Mouse (Mus musculus) left cerebral cortex, postnatal 36 days (tissue): ENCODE results near the gene Cluh. TPM values are rescaled to one million over a fixed set of nuclear protein-coding genes. Genes with fewer than 3 reads are reported as not detected.

Experiments used
- DNase-seq, 2 experiments: peaks; one replicate each; pipeline ENCODE4 v3.0.0; 2021 to 2022; ENCODE audit warnings: low spot score in 2 of 2, mixed read lengths in 1 of 2
- intact Hi-C: fragments of 180-260 bp; cut with DNase I; formaldehyde crosslinking; loops from one replicate; pipeline ENCODE4 v1.15.1; 2025
- total RNA-seq, 2 experiments: library from RNA; stranded (reverse); gene quantifications; 2 replicates each; pipeline ENCODE4 v1.2.3; 2021

Cluh gene
- total RNA-seq, 2 experiments from 2014 or later: 64.4 to 64.7 TPM

DNA sequence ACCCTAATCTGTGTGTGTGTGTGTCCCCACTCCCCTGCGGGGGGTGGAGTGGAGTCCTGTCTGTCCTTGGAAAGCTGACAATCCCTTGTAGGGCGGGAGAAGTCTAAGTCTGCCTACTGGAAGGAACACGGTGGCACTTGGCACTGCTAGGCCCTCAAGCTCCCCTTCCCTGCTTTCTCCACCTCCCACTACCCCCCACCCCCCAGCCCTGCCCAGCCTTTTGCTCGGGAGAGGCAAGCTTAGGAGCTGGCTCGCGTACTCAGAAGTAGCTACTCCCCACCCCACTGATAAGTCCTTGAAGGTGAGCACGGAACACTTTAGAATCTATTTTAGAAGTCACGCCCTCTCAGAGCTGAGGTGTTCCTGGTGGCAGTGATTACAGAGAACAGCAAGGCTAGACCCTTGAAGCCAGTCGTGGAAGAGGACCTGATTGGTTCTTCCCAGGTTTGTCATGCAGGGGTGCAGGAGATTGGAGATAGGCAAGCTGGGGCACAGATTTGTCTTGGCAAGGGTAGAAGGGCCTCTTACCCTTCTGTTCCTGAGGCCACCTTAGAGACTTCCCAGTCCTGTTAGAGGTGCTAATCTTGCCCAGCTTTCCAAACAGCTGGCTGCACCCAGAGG is 10.4 kb upstream of the Cluh start:
- intact Hi-C loops: loop anchor here (5.0 kb wide), 2 partner anchors 133 to 193 kb away; partner anchors contain the start of genes Mettl16 and Mnt
- DNase-seq: no peak

DNA sequence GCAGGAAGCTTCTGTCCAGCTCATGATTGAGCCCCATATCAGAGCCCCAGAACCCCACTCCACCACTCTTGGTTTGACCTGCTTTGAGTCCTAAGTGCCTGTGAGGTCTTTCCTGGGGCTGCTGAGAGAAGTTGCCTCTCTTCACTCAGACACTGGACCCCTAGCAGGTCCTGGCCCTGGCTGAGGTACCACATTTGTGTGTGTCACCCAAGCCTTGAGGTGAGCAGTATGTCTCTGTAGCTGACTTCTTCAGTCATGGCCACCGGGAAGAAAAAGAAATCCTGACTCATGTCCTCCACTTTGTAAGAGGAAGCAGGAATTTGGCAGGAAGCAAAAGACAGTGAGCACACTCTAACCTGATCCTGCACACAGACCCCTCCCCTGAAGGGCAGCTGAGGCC is 9.7 kb upstream of the Cluh start:
- DNase-seq: no peak
- intact Hi-C loops: loop anchor here (5.0 kb wide), 2 partner anchors 133 to 193 kb away; partner anchors contain the start of genes Mettl16 and Mnt

DNA sequence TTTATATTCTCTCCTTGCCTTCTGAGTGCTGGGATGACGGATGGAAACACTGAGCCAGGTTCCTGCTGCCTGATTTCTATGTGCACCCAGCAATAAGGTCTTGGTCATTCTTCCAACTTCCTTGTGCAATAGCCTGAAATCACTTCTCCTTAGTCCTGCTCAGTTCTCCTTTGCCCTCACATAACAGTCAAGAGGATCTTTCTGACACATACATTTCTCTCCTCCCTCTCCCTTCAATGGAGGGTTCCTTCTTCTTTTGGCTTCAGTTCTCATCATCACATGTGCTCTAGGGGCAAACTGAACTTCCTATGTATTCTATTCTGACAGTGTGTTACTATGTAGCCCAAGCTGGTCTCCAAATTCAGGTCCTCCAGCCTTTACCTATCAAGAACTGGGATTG is 1.3 kb upstream of the Cluh start:
- intact Hi-C loops: no loop called here
- no peak for DNase-seq

DNA sequence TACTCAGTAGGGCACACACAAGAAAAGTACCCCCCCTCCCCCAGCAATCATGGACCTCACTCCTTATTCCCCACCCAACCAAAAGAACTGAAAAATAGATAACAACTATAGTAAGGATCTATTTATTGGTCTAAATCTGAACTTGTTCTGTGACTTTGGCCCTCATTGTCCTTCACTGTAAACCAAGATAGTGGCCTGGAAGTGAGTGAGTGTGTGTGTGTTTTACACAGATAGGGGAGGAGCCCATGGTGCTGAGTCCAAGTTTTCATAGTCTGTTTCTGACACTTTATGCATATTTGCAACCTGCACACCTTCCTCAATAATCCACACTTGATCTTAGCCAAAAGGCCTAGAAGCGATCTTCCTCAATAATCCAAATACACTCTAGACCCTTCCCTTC is 619 bp upstream of the Cluh start:
- no peak for DNase-seq
- intact Hi-C loops: no loop called here

DNA sequence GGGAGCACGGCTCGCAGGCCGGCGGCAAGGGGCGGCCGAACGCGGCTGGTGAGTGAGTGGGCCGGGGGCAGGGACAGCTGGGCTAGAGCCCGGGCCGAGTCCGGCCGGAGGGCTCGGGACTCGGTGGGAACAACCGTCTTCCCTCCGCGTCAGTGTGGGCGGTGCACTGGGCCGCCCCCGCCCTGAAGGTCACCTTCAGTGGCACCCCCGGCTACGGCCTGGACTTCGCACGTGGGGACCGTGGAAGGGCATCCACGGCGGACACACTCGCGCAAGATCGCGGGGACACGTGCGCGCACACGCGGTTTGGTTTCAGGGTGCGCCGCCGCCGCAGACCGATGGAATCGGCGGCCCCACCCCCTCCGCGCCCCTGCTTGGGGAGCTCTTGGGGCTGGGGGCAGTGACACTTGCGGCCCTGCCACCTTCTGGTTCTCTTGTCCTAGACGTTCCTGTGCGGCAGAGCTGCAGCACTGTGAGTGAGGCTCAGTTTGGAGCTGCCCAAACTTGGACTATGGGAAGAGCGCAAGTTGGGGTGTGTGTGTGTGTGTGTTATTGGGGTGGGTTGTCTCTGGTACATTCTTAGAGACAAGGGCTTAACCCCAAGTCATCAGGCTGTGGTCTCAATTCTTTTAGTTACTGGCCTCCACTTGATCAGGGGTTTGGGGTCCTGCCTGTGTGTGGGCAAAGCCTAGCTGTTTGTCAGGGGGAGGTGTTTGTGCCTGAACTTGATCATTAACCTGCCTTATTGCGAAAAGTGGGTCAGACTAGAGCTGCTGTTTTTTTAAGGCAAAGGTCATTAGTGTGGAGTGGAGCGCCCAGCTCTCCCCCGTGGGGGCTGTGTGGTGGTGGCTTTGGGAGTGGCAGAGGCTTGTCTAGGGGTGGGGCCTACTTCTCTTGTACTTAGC is 604 bp downstream of the Cluh start:
- DNase-seq: peak in 1 of 2 experiments; percentile 42
- intact Hi-C loops: loop anchor here (5.0 kb wide), 1 partner anchor 72 kb away; the partner anchor contains the start of gene Pafah1b1

DNA sequence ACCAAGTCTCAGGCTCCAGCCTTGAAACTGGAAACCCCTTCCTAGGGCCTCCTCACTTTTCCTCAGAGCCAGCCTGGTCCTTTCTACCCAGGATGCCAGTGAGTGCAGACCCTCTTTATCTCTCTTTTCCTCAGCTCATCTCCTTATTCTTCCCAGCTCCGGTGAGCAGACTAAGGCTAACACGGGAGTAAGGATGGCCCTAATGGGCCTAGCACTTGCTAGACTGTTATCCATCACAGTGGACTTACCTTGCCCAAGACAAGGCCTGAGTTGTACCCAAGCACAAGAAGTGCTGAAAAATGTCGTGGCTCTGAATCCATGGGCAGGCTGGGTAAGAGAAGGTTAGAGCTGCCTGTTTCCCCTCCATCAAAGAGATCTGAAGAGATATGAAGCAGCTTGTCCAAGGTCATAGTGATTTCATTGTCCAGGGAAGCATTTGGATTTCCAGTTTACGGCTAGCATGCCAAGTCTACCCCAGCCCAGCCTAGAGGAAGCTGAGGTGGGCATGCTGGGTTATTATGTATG is 1.3 kb downstream of the Cluh start:
- intact Hi-C loops: loop anchor here (5.0 kb wide), 1 partner anchor 72 kb away; the partner anchor contains the start of gene Pafah1b1
- no peak for DNase-seq

DNA sequence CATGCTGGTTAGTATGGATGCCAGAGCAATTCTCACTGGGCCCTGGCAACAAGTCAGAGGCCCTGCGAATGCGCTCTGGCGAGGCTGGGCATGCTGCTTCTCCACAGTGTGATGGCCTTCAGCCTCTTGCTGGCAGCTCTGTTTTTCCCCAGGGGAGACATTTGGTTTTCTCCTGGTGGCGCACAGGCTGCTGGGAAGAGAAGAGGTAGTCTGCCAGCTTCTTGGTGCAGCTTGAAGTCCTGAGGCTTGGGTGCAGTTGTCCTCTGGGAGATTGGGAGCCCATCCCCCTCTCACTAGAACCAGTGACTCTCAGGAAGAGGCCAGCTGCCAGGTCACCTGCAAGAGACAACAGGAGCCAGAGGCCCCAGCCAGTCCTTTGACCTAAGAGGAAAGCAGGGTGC is 3.5 kb downstream of the Cluh start:
- peak in 1 of 2 experiments; percentile 36 for DNase-seq
- intact Hi-C loops: loop anchor here (5.0 kb wide), 1 partner anchor 70 kb away; the partner anchor contains the start of gene Pafah1b1

DNA sequence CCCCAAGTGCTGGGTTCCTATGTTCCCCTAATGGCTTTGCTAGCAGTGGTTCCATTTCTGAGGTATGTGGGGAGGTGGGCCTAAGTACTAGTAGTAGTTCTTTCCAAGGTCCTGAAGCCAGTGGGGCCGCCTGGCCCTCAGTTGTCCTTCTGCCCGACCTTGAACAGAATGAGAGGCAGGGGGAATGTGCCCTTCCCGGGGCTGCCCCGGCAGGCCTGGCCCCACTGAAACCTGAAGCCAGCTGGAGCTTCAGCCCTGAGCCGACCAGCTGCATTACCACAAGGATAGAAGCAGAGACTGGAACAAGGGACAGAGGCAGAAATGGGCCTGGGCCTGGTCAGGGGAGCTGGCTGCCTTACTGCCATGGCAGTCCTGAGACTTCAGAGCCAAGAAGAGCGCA is 4.1 kb downstream of the Cluh start:
- intact Hi-C loops: loop anchor here (5.0 kb wide), 1 partner anchor 69 kb away; the partner anchor contains the start of gene Pafah1b1
- no peak for DNase-seq

DNA sequence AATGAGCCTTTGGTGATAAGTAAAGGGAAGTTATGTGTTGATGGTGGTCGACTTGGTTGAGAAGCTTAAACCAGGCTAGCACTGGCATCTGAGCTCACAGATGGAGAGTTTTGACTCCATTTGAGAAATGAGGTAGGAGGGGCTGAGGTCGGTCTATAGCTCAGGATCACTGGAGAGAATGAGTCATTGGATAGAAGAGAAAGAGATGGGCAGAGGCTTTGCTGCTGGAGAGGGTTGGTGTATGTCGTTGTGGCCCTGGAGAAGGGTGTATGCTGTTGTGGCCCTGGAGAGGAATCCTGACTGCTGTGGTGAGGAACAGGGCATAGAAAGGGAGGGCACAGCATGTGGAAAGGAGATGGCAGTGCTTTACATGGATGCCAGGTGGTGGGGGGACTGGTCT is 6.6 kb downstream of the Cluh start:
- DNase-seq: no peak
- intact Hi-C loops: no loop called here

DNA sequence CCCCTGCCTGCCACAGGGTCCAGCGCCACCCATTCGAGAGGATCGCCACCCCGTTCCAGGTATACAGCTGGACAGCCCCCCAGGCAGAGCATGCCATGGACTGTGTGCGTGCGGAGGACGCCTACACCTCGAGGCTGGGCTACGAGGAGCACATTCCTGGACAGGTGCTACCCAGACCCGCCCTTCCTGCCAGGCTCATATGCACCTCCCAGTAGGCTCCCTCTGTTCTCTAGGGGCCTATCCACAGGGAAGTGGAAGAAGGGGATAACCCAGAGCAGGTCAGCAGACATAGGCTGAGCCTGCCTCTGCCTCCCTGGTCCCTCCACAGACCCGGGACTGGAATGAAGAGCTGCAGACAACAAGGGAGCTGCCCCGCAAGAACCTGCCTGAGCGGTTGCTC is 11.0 kb downstream of the Cluh start:
- intact Hi-C loops: no loop called here

DNA sequence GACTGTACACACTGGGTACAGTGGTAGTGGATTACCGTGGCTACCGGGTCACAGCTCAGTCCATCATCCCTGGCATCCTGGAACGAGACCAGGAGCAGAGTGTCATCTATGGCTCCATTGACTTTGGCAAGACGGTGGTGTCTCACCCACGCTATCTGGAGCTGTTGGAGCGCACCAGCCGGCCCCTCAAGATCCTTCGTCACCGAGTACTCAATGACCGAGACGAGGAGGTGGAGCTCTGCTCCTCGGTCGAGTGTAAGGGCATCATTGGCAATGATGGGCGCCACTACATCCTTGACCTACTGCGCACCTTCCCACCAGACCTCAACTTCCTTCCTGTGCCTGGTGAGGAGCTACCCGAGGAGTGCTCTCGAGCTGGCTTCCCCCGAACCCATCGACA is 12.3 kb downstream of the Cluh start:
- intact Hi-C loops: no loop called here
- DNase-seq: no peak

More for the DNA sequence above, 11.0 kb downstream of the Cluh start:
- no peak for DNase-seq

DNA sequence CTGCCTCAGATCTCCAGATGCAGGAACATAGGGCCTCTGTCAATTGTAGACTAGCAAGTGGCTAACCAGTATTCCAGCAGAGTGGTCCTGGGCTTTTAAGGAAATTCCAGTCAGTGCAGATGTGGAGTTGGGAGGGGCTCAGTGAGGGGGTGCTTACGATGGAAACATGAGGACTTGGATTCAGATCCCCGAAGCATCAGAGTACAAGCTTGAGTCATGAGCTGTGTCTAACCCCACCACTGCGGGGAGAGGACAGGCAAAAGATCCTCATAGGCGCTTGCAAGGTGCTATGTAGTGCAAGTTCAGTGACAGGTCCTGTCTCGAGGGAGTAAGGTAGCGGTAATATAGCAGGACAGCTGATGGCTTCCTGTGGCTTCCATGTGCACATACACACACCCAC is 12.9 kb downstream of the Cluh start:
- DNase-seq: no peak
- intact Hi-C loops: no loop called here

DNA sequence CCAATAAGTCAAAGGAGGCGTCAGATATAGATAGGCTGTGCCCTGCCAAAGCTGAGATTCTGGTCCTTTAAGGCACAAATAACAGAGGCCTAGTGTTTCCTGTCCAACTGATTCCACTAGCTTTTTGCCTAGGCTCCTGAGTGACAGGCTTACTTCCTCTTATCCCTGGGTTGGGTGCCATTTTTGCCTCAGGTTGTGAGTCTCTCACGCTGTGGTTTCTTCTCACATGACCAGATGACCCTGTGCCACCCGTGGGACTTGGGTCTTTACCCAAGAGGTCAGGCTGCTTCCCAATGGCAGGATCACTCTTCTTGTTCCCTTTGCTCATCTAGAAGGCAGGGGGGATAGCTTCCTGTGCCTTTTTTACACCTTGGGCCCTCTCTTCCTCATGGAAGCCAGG is 15.0 kb downstream of the Cluh start:
- intact Hi-C loops: no loop called here
- no peak for DNase-seq

DNA sequence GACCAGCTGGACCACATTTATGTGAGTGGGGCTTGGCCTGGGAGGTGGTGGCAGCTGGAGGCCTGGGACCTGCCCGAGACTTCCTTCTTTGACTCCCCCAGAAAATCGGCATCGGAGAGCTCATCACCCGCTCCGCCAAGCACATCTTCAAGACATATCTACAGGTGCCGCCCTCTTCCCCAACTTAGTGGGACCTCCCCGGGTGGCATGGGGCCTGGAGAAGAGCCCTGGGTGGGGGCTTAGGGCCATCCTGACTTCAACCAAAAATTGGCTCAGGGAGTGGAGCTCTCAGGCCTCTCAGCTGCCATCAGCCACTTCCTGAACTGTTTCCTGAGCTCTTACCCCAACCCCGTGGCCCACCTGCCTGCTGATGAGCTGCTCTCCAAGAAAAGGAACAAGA is 15.6 kb downstream of the Cluh start:
- intact Hi-C loops: no loop called here
- DNase-seq: no peak

DNA sequence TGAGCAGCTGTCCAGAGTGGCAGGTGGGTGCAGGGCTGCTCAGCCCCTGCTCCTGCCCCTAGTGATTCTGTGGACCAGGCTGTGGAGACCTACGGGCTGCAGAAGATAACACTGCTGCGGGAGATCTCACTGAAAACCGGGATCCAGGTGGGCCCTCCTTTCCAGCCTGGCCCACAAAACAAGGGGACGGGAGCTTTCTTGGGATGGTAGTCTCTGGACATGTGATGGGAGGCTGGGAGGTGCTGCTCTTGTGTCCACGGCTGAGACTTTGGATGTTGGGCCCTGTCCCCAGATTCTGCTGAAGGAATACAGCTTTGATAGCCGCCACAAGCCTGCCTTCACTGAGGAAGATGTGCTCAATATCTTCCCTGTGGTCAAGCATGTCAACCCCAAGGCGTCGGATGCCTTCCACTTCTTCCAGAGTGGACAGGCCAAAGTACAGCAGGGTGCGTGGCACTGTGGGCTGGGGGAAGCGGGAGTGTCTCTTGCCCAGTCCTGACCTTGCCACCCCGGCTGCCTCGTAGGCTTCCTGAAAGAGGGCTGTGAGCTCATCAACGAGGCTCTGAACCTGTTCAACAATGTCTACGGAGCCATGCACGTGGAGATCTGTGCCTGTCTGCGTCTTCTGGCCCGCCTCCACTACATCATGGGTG is 16.5 kb downstream of the Cluh start:
- DNase-seq: peak in 1 of 2 experiments; percentile 2
- intact Hi-C loops: no loop called here

DNA sequence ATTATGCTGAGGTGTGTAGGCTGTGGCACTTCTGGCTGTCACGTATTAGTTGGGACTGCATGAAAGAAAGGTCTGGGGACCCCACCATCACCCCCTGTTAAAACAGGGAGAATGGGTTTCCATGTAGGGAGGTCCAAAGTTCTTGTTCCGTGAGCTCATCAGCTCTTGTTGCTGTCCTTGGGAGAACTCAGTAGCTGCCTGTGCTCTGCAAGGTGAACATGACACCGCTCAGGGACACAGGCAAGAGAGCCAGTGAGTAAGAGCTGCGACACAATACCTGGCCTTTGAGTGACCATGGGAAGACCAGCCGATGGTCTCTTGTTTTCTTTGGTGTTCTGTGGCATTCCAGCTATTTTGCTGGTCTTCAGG is 17.0 kb downstream of the Cluh start:
- intact Hi-C loops: no loop called here
- peak in 1 of 2 experiments; percentile 1 for DNase-seq

DNA sequence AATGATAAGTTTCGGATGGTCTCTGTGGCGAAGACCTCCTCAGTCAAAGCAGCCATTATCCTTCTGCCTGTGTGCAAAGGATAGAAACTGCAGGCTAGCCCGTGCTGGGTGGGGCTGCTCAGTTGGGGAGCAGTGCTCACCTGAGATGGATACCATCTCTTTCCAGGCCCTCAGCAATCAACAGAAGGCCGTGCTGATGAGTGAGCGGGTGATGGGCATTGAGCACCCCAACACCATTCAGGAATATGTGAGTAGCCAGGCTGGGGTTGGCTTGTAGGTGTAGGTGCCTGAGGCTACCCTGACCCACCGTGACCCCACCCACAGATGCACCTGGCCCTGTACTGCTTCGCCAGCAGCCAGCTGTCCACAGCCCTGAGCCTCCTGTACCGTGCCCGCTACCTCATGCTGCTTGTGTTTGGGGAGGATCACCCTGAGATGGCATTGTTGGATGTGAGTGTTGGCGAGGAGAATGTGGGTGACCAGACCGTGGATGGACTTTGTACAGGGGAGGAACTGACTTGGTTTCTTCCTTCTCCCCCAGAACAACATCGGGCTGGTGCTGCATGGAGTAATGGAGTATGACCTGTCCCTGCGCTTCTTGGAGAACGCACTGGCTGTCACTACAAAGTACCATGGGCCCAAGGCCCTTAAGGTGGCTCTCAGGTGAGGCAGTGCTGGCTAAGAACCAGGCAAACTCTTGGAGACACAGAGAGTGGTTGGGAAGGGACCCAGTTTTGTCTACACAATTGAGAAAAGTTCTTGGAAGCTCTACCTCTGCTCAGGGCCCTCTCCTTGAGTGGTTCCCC is 17.7 kb downstream of the Cluh start:
- intact Hi-C loops: no loop called here
- peak in 1 of 2 experiments; percentile 2 for DNase-seq

DNA sequence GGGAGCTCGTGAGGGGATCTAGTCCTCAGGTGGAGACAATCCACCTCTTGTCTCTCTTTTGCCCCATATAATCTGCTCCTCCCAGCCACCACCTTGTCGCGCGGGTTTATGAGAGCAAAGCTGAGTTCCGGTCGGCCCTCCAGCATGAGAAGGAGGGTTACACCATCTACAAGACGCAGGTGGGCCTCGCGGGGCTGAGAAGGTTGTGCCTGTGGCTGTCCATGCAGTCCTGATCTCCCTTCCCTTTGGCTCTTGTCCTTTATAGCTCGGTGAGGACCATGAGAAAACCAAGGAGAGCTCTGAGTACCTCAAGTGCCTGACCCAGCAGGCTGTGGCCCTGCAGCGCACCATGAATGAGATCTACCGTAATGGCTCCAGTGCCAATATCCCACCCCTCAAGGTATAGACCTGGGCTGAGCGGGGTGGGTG is 18.3 kb downstream of the Cluh start:
- DNase-seq: no peak
- intact Hi-C loops: no loop called here

DNA sequence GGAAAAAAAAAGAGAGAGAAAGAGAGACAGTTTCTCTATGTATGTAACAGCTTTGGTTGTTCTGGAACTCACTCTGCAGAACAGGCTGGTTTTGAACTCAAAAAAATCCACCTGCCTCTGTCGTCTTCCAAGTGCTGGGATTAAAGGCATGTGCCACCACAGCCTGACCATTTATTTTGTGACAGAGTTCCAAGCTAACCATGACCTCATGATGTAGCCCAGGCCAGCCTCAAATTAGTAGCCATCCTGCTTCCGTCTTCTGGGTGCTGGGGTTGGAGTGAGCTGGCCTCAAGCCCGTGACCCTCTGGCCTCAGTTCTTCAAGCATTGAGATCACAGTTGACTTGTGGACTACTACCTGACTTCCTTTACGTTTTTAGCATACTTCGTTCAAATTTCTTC is 19.2 kb downstream of the Cluh start:
- intact Hi-C loops: no loop called here
- no peak for DNase-seq
